Mouse (Mus musculus): ENCODE measurements around the gene Cdcp1. TPM values are rescaled to one million over a fixed set of nuclear protein-coding genes. Genes with fewer than 3 reads are reported as not detected.

Cdcp1 gene
- polyA plus RNA-seq, 1 experiment from 2014 or later, result 9.7 TPM

Other genes with a start within 250 kb of the Cdcp1 start
- gene Tmem42, start 194.7 kb downstream of the Cdcp1 start, polyA plus RNA-seq (2015; fragmentation: Nextera tagmentation; extraction: Ambion mirVana), result 25.0 and 25.7 TPM in 2 replicates
- gene Tgm4, start 181.3 kb downstream of the Cdcp1 start, polyA plus RNA-seq (2015; fragmentation: Nextera tagmentation; extraction: Ambion mirVana), result 0.72 and 0.89 TPM in 2 replicates
- gene Zdhhc3, start 102.8 kb downstream of the Cdcp1 start, polyA plus RNA-seq (2015; fragmentation: Nextera tagmentation; extraction: Ambion mirVana), result 69.8 and 73.4 TPM in 2 replicates
- 133 and 137 TPM in 2 replicates for gene Exosc7, start 102.8 kb downstream of the Cdcp1 start, polyA plus RNA-seq (2015; fragmentation: Nextera tagmentation; extraction: Ambion mirVana)
- 0.70 and 0.77 TPM in 2 replicates for gene Clec3b, start 65.1 kb downstream of the Cdcp1 start, polyA plus RNA-seq (2015; fragmentation: Nextera tagmentation; extraction: Ambion mirVana)
- gene Tmem158, start 44.7 kb upstream of the Cdcp1 start, polyA plus RNA-seq (2015; fragmentation: Nextera tagmentation; extraction: Ambion mirVana), result 3.6 and 4.7 TPM in 2 replicates
- 702 and 799 TPM in 2 replicates for gene Lars2, start 150.9 kb upstream of the Cdcp1 start, polyA plus RNA-seq (2015; fragmentation: Nextera tagmentation; extraction: Ambion mirVana)